Mouse (Mus musculus) small intestine, adult 10 weeks (tissue): ENCODE results near the gene Jade3. TPM values are rescaled to one million over a fixed set of nuclear protein-coding genes. Genes with fewer than 3 reads are reported as not detected.

Experiments used
- polyA plus RNA-seq: library from polyadenylated mRNA; stranded (reverse); fragments of 350-450 nt; fragmentation: Illumina TruSeq; extraction: RNeasy Lipid Tissue Mini Kit (QIAGEN cat#74804); gene quantifications from one replicate; pipeline ENCODE4 v1.2.3, GENCODE M21; 2014; ENCODE audit warnings: low replicate concordance

The Jade3 gene
- polyA plus RNA-seq = 17.1 TPM

DNA sequence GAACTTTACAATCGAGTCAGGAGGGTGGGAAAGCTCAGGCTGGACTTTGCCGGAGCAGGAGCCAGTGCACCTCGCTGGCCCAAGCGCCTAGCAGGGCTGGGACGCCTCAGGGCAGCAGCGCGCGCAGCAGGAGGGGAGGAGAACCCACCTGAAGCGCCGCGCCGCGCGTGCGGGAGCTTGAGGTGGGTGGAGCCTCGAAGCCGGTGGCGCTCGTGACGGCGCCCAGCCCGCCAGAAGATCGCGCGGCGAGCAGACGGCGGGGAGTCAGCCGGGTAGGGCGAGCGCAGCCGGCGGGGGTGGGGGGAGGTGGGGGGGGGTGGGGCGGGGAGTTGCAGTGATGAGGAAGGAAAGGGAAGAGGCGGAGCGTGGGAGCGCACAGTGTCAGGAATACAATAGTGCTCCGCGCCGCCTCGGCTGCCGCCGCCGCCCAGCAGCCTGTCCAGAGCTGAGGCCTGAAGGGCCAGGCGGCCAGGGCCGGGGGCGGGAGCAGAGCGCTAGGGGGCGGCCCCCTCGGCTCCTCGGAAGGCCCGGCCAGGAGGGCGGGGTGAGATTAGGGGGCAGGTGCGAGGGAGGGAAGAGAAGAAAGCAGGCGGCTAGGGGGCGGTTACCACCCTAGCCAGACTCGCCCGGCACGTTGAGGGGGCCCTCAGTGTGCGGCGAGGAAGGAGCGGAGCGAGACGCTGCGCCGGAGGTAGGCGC is at the start of gene Jade3:
Gene Jade3, plus strand, starts transcription at position 549 of the 699 bp plus-strand sequence.

DNA sequence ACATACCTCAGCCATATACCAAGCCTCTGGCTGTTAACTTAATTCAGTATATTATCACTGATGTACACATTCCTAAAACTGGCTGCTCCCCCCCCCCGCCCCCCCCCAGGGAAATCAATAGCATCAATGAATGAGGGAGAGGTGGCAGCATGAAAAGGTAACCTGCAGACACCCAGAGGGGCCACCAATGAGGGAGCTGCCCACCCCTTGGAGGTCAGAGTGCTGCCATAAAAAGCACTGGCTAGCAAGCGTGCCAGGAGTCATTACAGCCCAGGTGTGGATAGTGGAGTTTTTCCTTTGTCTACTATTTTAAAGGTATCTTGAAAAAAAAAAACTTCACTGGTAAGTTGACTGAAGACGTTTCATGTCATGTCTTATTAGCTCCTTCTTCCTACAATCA is 124.0 kb downstream of the Jade3 start, which contains the start of gene Rgn:
Gene Rgn, plus strand, starts transcription at position 256 of the 400 bp plus-strand sequence.

Other genes with a start within 250 kb of the Jade3 start
- gene Slc9a7, start 133.9 kb upstream of the Jade3 start, polyA plus RNA-seq = 0.85 TPM
- gene Rp2, start 61.2 kb upstream of the Jade3 start, polyA plus RNA-seq = 140 TPM
- gene Rgn, start 124.1 kb downstream of the Jade3 start, polyA plus RNA-seq = 29.1 TPM
- gene Rbm10, start 191.8 kb downstream of the Jade3 start, polyA plus RNA-seq = 3.8 TPM
- 15.7 TPM for gene Ndufb11, start 191.9 kb downstream of the Jade3 start, polyA plus RNA-seq
- 71.9 TPM for gene Uba1, start 232.6 kb downstream of the Jade3 start, polyA plus RNA-seq